Mouse (Mus musculus) C2C12 (cell line): ENCODE data around the gene Card19. TPM values are rescaled to one million over a fixed set of nuclear protein-coding genes. Genes with fewer than 3 reads are reported as not detected.
A peak's percentile ranks its signal among the peaks of the same experiment; 100 is the strongest.

Source experiments
- H3K27me3 ChIP-seq: one replicate; pipeline ENCODE4 v1.6.1; 2011; ENCODE audit not compliant: control insufficient read depth, insufficient read depth, insufficient read length
- H3K36me3 ChIP-seq: one replicate; pipeline ENCODE4 v1.6.1; 2011; ENCODE audit not compliant: control insufficient read depth, insufficient read depth
- H3K4me3 ChIP-seq: one replicate; pipeline ENCODE4 v1.5.1; 2011; ENCODE audit warnings: mild to moderate bottlenecking, control low read depth; ENCODE audit not compliant: poor library complexity, insufficient read depth, severe bottlenecking
- H3K79me2 ChIP-seq: one replicate; pipeline ENCODE4 v1.6.1; 2011; ENCODE audit not compliant: control insufficient read depth, insufficient read depth
- H3K79me3 ChIP-seq: one replicate; pipeline ENCODE4 v1.6.1; 2011; ENCODE audit warnings: low read depth, control low read depth
- H3ac ChIP-seq: one replicate; pipeline ENCODE3; 2011; ENCODE audit warnings: low read depth; ENCODE audit not compliant: control insufficient read depth, insufficient read length
- CEBPB ChIP-seq: IDR thresholded peaks from one replicate; pipeline ENCODE4 v1.6.1; 2011; ENCODE audit warnings: low read depth, mild to moderate bottlenecking, control low read depth, moderate library complexity
- CTCF ChIP-seq: IDR thresholded peaks from one replicate; pipeline ENCODE4 v1.5.1; 2011; ENCODE audit not compliant: control insufficient read depth, insufficient read depth, insufficient read length
- FOSL1 ChIP-seq: IDR thresholded peaks from one replicate; pipeline ENCODE4 v1.8.0; 2011; ENCODE audit warnings: mild to moderate bottlenecking, low read length; ENCODE audit not compliant: poor library complexity, insufficient read depth, severe bottlenecking
- MAX ChIP-seq: IDR thresholded peaks from one replicate; pipeline ENCODE4 v1.6.1; 2011; ENCODE audit warnings: mild to moderate bottlenecking, control low read depth
- MYOD1 ChIP-seq: IDR thresholded peaks from one replicate; pipeline ENCODE4 v1.6.1; 2011; ENCODE audit warnings: low read depth; ENCODE audit not compliant: control insufficient read depth, insufficient read length
- MYOG ChIP-seq: IDR thresholded peaks from one replicate; pipeline ENCODE4 v1.6.1; 2011; ENCODE audit not compliant: control insufficient read depth, insufficient read length; ENCODE audit errors: extremely low read depth
- USF1 ChIP-seq: IDR thresholded peaks from one replicate; pipeline ENCODE4 v1.6.1; 2011; ENCODE audit warnings: low read depth, mild to moderate bottlenecking, control low read depth, moderate library complexity
- polyA plus RNA-seq: library from polyadenylated mRNA; unstranded; fragments of >200 nt; fragmentation: generic; extraction: Trizol; gene quantifications from one replicate; pipeline ENCODE4 v1.2.1, GENCODE M21; 2012; ENCODE audit warnings: missing spikeins

Gene Card19
- polyA plus RNA-seq, 1 experiment, result 159 TPM

DNA sequence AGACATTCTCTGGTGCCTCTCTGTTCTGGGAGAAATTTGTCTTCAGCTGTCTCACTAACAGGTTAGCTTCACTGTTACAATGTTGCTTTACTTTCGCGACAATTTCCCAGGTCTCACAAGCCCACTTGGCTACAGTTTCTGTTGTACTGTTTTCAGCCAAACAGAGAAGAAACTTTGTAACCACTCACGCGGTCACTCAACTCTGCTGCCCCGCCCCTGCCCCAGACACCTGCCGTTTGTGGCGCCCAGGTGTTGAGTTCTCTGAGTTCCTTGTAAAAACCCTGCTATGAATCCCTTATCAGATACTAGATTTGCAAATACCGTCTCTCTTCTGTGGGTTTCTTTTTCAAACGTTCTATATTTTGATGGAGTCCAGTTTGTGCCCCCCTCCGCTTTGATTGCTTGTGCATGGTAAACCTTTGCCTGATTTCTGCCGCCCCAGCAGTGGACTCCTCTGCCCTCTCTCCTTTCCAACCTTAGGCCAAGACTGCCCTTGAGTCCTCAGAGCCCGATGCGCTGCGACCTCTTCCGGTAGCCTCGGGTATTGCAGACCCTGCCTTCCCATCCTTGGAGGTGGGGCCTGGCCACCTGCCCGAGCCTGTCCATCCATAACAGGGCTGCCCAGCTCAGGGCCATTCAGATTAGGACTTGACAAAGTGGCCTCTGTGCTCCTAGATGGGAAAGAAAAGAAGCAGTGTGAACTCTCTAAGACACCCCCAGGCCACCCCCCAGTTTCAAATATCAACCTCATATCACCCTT lies 46.2 kb downstream of the Card19 start:
- Histone ChIP-seq H3K27me3 (peaks cover 16% of the 10 kb centered on the region), H3K36me3 (no peaks in the 10 kb centered on the region), H3K79me2 (no peaks in the 10 kb centered on the region), H3ac (no peak overlapping the region), H3K79me3 (no peaks in the 10 kb centered on the region), H3K4me3 (no peak overlapping the region)
- TF ChIP-seq MAX (no peak), CTCF (peak; percentile 83)

DNA sequence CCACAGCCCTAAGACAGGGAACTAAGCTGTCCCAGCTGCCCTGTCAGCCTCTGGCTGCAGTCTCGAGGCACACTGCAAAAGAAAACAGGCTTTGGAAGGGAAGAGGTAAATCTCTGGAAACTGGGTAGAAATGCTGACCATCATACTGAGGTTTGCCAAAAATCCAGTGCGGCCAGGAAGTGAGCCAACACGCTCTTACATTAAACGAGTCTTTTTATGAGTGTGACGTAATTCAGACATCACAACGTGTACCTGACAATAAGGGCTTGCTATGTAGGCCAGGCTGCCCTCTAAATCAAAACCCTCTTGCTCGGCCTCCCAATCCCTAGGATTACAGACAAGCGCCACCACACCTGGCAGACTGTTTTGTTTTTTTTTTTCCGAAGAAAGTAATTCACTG lies 48.8 kb downstream of the Card19 start:
- H3K36me3 ChIP-seq, result no peaks in the 10 kb centered on the region
- no peaks in the 10 kb centered on the region for H3K79me2 ChIP-seq
- no peak for TF ChIP-seq CTCF
- TF ChIP-seq MYOG, result no peak
- TF ChIP-seq USF1, result no peak
- TF ChIP-seq FOSL1, result no peak
- no peak for TF ChIP-seq MYOD1
- no peak for TF ChIP-seq CEBPB
- no peak for TF ChIP-seq MAX
- H3ac ChIP-seq, result no peak overlapping the region
- peaks cover 39% of the 10 kb centered on the region for H3K27me3 ChIP-seq
- no peaks in the 10 kb centered on the region for H3K79me3 ChIP-seq
- H3K4me3 ChIP-seq, result no peak overlapping the region

DNA sequence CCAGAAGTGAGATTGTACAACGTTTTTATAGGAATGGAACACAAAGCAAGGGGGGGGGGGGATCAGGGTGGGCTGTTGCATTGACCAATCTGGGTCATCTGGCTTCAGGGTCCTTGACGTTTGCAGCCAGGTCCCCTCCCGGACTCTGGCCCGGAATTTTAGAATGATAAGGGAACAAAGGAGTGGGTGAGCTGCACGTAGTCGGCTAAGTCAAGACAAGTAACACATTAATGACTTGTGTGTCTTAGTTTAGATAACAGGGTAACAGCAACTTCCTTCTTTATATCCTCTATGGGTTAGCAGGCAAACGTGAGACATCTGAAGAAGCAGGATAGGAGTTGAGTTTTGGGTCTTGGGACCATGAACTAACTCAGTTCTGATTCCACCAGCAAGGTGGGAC lies 52.2 kb downstream of the Card19 start:
- Histone ChIP-seq H3K79me2 (no peaks in the 10 kb centered on the region), H3K79me3 (no peaks in the 10 kb centered on the region), H3K36me3 (no peaks in the 10 kb centered on the region), H3K27me3 (peaks cover 45% of the 10 kb centered on the region), H3ac (no peak overlapping the region), H3K4me3 (no peak overlapping the region)
- no peak for TF ChIP-seq MAX
- TF ChIP-seq CEBPB, result no peak

DNA sequence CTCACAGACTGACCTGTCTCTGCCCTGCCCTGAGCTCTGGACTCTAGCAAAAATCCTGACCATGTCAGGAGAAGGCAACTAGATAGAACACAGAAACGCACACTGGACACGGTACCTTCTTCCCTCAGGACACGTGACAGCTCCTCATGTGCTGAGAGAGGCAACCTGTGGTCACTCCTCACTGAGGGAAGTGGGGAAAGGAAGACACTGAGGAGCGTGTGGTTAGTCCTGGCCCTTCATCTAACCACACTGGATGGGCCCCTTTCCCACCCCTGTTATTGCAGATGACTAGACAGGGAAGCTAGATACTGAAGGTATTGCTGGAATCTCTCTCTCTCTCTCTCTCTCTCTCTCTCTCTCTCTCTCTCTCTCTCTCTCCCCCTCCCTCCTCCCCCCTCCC lies 53.1 kb downstream of the Card19 start:
- Histone ChIP-seq H3K27me3 (peaks cover 45% of the 10 kb centered on the region), H3K79me2 (no peaks in the 10 kb centered on the region), H3K79me3 (no peaks in the 10 kb centered on the region), H3ac (no peak overlapping the region), H3K4me3 (no peak overlapping the region), H3K36me3 (no peaks in the 10 kb centered on the region)
- TF ChIP-seq CTCF (no peak), USF1 (peak; percentile 54)

DNA sequence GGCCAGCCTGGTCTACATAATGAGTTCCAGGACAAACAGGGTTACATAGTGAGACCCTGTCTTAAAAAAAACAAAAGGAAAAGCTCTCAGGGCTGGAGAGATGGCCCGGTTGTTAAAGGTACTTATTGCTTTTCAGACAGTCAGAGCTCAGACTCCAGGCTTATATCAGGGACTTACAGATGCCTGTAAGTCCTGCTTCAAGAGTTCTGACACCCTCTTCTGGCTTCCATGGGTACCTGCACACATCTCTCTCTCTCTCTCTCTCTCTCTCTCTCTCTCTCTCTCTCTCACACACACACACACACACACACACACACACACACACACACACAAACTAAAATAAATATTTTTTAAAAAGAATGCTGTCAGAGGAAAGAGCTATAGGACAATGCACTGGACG lies 54.6 kb downstream of the Card19 start:
- Histone ChIP-seq H3K79me2 (no peaks in the 10 kb centered on the region), H3K79me3 (no peaks in the 10 kb centered on the region), H3K27me3 (peaks cover 40% of the 10 kb centered on the region), H3K36me3 (no peaks in the 10 kb centered on the region), H3ac (no peak overlapping the region), H3K4me3 (no peak overlapping the region)
- TF ChIP-seq FOSL1, result no peak
- no peak for TF ChIP-seq CEBPB
- no peak for TF ChIP-seq USF1
- no peak for TF ChIP-seq CTCF
- no peak for TF ChIP-seq MAX
- TF ChIP-seq MYOD1, result no peak
- no peak for TF ChIP-seq MYOG

DNA sequence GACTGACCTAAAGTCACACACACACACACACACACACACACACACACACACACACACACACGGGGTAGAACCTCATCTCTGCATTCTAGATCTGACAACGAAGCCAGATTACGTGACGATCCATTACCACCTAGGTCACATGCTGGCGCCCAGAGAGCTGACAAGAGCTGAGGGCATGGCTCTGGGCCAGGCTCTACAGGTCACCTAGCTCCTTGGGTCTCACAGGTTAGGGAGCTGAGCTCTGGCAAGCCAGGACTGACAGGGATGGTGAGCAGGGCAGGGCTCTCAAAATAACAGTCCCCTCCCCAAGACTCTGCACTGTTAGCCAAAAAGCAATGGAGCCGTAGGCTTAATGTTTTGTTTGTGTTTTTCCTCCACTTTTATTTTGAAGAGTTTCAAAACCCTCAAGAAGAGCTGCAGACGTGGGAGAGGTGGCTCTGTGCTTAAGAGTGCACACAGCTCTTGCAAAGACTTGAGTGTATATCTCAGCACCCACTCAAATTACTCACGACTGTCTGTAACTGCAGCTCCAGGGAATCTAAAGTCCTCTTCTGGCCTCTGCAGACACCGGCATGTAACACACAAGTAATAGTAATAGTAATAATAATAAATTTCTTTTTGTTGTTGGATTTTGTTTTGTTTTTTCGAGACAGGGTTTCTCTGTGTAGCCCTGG lies 57.7 kb downstream of the Card19 start:
- H3ac ChIP-seq, result no peak overlapping the region
- no peaks in the 10 kb centered on the region for H3K79me2 ChIP-seq
- H3K27me3 ChIP-seq, result peaks cover 30% of the 10 kb centered on the region
- TF ChIP-seq CEBPB, result no peak
- no peak for TF ChIP-seq MAX
- TF ChIP-seq MYOD1, result no peak
- no peak for TF ChIP-seq MYOG
- no peak for TF ChIP-seq CTCF
- no peak for TF ChIP-seq USF1
- TF ChIP-seq FOSL1, result no peak
- no peaks in the 10 kb centered on the region for H3K36me3 ChIP-seq
- no peak overlapping the region for H3K4me3 ChIP-seq
- no peaks in the 10 kb centered on the region for H3K79me3 ChIP-seq
